Mouse (Mus musculus): ENCODE results near the gene Acsl4.

The Acsl4 gene

DNA sequence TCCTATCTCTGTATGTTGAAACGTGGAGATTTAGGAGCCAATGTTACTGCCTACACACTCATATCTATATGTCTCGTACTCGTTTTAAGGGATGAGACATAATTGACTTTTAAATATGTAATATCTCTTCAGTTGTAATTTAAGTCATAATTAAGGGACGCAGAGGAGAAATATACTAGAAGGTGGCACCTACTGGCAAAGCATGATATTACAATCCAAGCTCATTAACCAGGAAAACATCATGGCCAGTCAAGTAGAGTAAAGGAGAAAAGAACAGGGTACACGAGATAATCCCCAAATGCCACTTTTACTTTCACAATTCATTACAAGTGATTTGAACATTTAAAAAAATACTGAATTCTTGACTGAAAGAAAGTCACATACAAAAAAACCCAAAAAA, 31.9 kb downstream of the Acsl4 start:
- no peak for DNase-seq (ENCODE audit: low spot score)

DNA sequence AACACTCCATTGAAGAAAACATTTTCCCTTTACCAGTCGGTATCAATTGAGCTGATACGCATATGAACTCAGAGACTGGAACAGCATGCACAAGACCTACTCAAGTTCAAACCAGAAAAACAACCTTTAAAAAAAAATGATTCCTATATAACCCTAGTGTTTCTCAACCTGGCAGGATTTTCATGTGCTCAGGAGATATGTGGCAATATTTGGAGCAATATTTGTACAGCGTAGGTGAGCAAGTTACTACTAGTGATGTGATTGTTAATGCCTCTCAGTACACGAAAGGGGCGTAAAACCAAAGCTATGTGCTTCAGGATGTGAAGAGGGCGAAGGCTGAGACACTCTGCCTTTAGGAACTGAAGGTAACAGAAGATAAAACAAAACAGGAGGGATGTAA, 54.1 kb downstream of the Acsl4 start:
- DNase-seq (ENCODE audit: low spot score): no peak

DNA sequence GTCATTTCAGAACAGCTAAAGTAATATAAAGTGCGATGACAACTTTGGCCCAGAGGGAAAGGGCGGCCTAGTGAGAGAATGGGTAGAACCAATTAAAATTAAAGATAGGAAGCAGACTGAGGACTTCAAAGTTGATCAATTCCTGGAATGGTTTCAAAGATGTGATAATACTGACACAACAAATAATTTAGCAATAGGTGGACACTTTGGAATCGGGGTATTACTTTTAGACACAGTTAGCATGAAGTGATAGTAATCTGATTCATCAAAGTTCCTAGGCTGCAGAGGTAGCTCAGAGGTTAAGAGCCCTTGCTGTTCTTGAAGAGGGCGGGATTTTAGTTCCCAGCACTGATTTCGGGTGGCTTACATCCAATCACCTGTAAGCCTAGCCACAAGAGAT, 54.8 kb downstream of the Acsl4 start:
- no peak for DNase-seq (ENCODE audit: low spot score)

DNA sequence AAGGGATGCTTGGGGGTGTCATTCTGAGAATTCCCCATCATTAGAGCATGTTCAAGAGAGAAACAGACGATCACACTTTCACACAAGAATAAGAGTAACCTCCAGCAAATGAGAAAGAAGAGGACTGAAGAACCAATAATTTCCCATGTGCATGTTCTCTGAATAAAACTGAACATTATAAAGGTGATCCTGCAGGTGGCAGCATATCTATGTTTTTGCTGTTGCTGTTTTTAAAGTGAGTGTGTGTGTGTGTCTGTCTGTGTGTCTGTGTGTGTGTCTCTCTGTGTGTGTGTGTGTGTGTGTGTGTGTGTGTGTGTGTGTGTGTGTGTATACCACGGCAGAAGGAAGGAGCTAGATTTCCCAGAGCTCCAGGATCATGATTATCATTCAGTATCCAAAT, 64.6 kb downstream of the Acsl4 start:
- DNase-seq (ENCODE audit: low spot score): no peak

DNA sequence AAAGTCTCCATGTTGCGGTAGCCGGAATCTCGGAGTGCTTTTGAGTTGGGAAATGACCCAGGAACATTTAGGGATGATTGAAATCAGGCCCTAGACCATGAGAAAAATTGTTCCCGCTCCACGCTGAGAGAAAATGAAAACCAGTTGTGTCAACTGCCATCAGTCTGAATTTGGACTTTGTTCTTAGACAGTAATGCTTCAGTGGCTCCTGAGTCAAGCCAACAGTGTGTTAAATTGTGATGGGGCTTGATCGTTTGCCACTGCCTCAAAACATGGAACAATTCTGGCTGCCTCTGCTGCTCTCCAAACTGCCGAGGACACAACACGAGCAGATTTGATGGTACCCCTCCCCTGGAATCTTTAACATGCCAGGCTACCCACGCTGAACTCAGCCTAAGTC, 74.2 kb downstream of the Acsl4 start:
- no peak for DNase-seq (ENCODE audit: low spot score)

DNA sequence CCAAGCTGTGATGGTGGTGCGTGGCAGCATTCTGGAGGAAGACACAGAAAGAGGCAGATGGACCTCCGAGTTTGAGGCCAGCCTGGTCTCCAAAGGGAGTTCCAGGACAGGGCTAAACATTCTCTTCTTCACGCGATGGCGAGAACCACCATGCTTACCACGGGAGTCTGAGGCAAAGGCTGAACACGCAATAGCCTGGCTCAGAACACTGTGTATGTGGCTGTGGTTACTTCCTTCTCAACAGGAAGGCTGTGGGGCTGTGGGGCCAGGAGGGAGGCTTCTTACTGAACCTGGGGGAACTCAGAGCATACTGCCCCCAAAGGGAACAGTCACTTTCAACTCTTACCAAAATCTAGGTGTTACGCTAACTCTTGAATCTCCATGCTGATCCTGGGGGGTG, 75.1 kb downstream of the Acsl4 start:
- DNase-seq (ENCODE audit: low spot score): no peak

DNA sequence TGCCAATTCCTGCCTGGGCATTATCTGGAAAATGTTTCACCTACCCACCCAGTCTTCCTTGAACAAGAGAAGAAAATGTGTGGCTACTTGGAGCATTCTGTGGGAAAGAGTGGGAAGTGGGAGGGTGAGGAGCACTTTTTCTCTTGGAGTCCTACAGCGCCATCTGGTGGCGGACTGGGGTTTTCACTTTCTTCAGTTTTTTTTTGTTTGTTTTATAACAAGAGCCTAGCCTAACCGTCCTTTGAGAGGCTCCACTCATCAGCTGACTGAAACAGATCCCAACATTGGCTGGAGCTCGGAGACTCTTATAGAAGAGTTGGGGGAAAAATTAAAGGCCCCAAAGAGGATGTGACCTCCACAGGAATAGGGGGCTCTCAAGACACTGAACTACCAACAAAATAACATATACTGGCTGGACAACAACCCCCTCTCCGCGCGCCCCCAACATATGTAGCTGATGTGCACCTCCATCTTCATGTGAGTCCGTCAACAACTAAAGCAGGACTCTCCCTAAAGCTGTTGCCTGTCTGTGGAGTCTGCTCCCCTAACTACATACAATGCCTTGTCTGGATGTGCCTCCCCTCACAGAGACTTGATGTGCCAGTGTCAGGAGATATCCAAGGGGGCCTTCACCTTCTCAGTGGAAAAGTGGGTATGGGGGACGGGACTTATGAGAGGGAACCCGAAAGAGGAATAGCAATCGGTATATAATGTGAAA, 75.9 kb downstream of the Acsl4 start:
- DNase-seq (ENCODE audit: low spot score): peak; percentile 13

DNA sequence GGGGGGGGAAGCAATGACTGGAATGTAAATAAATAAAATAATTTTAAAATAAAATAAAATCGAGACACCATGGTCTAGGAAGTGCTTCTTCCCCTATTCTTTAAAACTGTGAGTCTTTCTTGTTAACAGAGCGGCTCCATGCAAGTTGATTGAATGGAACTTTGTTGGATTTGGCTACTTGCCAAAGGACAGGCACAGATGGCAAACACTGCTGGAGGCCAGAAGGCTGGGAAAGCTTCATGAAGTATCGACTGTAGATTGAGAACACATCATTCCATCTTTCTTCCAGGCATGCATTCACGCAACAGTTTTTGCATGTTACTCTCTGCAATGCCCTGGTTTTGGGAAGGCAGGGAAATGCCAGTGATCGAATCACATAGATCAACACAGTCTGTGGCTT, 79.9 kb downstream of the Acsl4 start:
- no peak for DNase-seq (ENCODE audit: low spot score)

DNA sequence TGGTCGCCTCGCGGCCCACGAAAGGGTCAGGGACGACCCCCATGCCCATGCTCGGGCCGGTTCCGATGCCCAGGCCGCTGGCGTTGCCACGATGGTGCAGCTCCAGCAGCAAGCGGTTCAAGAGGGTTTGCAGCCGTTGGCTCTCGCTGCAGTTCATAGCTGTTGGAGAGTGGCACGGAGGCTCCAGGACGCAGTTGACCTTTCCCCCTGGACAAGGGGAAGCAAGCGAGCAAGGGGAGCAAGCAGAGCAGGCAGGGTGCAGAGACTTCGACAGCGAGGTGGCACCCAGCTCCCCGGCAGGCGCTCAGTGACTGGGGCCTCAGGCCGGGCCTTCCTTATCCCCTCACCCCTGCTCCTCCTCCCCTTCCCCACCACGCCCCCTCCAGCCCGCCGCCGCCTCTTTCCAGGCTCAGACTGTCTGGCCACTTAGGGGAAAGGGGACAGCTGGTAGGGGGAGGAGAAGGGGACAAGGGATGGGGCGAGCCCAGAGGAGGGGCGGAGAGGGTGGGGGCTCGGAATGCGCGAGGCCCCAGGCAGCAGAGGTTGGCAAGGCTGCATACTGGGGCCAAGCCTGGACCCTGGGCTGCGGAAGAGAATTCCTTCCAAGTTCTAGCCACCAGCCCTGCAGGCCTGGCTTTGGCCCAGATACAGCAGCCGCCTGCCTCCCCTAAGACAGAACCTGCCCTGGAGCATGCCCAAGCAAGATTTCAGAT, 84.3 kb downstream of the Acsl4 start, which contains the start of gene Kcne1l:
TSS of gene Kcne1l (minus strand) at position 426 of the 713 bp plus-strand sequence.
- DNase-seq (ENCODE audit: low spot score): no peak

DNA sequence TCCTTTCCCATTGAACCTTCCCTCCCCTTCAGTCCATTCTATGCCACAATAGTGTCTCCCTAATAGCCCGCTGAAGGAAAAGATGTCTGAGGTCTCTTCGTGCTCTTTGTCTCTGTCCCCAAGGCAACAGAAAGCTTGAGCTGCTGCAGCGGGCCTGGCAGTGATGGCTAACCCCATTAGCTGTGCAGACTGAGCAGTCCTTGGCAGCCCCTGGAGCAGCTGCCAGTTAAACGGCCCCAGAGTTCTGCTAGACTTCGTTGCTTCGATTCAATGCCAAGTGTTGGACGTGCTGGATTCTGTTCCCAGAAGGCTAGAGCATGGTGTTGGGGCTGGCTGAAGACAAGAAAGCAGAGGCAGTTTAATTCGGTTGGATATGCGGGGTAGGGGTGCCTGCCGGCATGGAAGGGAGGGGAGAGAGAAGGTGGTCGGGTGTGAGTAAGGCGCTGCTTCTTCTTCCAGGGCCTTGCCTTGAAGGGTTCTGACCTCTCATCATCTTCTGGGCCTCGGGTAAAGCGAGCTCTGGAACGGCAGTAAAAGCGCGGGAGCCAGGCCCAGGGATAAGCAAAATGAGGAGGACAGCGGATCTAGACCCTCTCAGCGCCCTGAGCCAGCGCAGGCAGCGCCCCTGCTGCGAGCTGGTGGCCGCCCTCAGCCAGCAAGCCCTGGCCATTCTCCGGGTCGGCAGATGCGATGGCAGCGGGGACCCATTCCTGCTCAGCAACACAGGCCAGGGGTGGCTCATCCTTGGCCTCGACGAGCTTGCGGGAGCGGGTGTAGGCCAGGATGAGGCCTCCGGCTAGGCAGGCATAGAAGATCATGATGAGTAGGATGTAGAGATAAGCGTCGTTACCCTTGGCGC, 85.1 kb downstream of the Acsl4 start:
- DNase-seq (ENCODE audit: low spot score): no peak

DNA sequence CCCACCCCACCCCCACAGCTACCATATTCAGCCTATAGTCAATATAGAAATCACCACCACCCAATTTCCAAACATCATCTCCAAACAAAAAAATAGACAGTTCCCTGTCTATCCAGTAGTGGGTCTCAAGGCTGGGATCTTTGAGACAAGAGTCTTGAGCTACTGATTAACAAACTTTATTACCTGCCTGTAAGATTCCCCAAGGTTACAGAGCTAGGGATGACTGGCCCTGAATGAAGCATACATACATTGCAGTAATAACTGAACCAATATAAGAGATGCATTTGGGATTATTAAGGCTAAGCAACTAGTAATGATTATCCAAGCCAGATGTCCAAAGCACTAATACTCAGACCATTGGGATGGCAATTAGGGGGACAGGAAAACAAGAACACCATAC, 85.7 kb downstream of the Acsl4 start:
- DNase-seq (ENCODE audit: low spot score): no peak

DNA sequence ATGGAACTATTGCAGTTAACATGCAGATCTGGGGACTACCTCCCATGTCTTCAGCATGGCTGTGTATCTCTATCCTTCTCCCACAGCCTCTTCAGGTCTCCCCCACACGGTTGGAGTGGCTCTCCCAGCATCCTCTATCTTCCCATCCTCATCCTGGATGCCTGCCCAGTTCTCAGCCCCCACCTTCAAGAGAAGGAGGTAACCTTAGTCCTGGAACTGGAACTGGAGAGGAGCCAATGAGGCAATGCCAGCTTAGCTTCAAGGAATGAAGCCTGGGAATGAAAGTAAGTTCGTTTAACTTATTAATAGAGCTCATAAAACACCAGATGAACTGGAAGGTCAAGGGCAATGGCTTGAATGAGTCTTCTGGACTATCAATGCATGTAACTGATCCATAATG, 86.9 kb downstream of the Acsl4 start:
- DNase-seq (ENCODE audit: low spot score): no peak

DNA sequence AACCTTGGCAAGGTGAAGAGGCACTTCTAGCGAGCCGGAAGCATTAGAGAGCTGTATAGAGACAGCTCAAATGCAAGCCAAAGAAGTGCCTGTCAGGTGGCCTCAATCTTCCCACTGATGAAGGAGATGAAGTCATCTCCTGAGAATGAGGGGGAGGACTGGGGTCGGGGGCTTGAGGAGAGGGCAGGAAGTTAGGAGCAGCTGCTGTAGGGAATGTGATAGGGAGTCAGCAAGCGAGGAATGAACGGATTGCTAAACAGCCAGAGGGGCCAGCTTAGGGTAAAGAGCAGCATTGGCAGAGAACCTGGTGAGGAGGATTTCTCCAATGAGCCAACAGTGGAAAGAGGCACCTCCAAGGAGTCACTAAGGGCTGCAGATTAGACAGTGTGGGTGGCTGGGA, 104.4 kb downstream of the Acsl4 start:
- DNase-seq (ENCODE audit: low spot score): no peak

DNA sequence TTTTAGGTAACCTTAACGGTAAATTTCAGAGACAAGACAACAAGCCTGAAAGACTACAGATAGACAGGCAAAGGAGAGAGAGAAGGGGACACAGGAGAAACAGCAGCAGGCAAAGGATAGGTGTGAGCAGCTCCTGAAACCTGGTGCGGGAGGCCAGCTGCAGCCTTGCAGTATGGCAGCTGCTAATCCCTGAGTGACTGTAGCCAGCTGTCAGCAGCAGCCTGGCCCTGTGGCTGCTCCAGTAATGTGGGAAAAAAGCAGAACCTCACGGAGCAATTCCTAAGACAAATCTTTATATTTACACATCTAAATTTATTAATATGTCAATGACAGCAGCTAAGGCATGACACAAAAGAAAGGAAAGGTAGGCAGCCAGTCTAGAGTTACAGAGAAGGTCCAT, 113.8 kb downstream of the Acsl4 start:
- no peak for DNase-seq (ENCODE audit: low spot score)

DNA sequence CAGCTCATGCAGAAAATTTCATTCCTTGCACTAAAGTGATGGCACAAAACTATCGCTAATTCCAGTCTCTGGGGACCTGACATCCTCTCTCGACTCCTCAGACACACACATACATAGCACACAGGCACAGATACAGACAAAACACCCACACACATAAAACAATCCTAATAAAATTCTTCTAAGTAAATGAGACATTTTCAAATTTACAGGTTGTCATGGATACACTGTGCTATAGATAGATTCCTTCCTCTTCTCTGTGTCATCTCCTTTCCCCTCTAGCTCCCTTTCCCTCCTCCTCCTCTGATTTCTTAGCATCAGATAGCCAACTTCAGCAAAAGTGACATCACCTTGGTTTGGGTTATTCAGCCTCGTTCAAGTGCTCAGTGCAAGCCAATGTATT, 114.3 kb downstream of the Acsl4 start:
- DNase-seq (ENCODE audit: low spot score): no peak
